Mouse (Mus musculus) hindbrain, embryonic 10.5 days (tissue): ENCODE measurements around the gene Prr5. TPM values are rescaled to one million over a fixed set of nuclear protein-coding genes. Genes with fewer than 3 reads are reported as not detected.

Source experiments
- DNase-seq: peaks from one replicate; pipeline ENCODE4 v3.0.0-alpha.2; 2017; ENCODE audit warnings: low spot score
- H3K27ac ChIP-seq: fragments of 300-500 bp; sonication (generic); 2 replicates; pipeline ENCODE4 v1.5.1; 2016; ENCODE audit warnings: mild to moderate bottlenecking, moderate library complexity
- H3K27me3 ChIP-seq: fragments of 300-500 bp; sonication (generic); 2 replicates; pipeline ENCODE4 v1.6.1; 2016; ENCODE audit warnings: mild to moderate bottlenecking; ENCODE audit not compliant: poor library complexity, insufficient read depth, severe bottlenecking
- H3K36me3 ChIP-seq: fragments of 300-500 bp; sonication (generic); 2 replicates; pipeline ENCODE4 v1.6.1; 2016; ENCODE audit warnings: mild to moderate bottlenecking, moderate library complexity
- H3K4me1 ChIP-seq: fragments of 300-500 bp; sonication (generic); replicated peaks from 2 replicates; pipeline ENCODE4 v1.6.1; 2016; ENCODE audit warnings: mild to moderate bottlenecking
- H3K4me3 ChIP-seq: fragments of 300-500 bp; sonication (generic); 2 replicates; pipeline ENCODE4 v1.5.1; 2016; ENCODE audit warnings: mild to moderate bottlenecking, moderate library complexity
- H3K9me3 ChIP-seq: fragments of 300-500 bp; sonication (generic); 2 replicates; pipeline ENCODE4 v1.6.1; 2016; ENCODE audit warnings: mild to moderate bottlenecking, moderate library complexity
- WGBS: fragments of 180-500 bp; shearing (Covaris S2); methylation state at CpG from one replicate; pipeline ENCODE4 v1.1.7; 2016; 5-methylcytosine and 5-hydroxymethylcytosine counted together
- polyA plus RNA-seq: library from polyadenylated mRNA; unstranded; fragments of >200 nt; fragmentation: Nextera tagmentation; extraction: Ambion mirVana; gene quantifications from 2 replicates; pipeline ENCODE4 v1.2.1, GENCODE M21; 2016

Gene Prr5
- polyA plus RNA-seq, 1 experiment from 2014 or later, result 17.9 TPM

DNA sequence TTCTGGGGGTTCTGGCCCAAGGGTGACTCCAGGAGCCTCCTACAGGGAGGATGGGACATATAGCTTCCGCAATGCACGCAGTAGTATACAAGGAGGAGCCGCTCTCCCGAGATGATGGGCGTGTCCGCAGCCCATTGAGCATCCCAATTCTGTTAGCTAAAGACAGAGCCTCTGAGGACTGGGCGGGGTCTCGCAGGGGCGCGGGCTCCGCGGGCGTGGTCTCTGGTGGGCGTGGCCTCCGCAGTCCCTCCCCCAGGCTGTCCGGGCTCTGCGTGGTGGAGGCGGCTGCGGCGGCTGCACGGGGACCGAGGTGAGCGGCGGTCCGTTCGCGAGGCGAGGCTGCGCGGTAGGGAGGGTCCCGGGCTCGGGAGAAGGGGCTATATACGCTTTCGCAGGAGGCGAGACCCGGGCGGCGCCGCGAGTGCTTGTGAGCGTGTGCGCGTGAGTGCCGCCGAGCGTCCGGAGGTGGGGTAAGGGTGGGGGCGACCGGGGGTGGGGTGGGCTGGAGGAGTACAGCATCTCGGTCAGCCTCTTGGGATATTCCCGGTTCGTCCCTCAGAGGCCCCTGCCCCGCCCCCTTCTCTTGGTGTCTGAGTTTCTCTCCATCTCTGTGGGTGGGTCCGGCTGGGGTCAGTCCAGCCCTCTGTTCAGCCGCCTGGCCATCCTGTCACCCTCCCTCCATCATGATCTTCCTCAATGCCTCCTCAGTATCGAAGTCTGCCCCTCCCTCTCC is 6.3 kb upstream of the Prr5 start:
- Histone ChIP-seq H3K36me3 (no peaks in the 10 kb centered on the region), H3K4me3 (peak overlapping the region; percentile 66), H3K9me3 (no peaks in the 10 kb centered on the region), H3K27me3 (peaks cover 58% of the 10 kb centered on the region), H3K4me1 (peaks cover 39% of the 10 kb centered on the region), H3K27ac (peak overlapping the region; percentile 80)
- peak; percentile 88 for DNase-seq
- under 1% methylated on average over 56 of the region's 56 CpGs for WGBS

GRCm38 (mm10) chr15:84663685-84664060 is 5.7 kb upstream of the Prr5 start:
- Histone ChIP-seq H3K27me3 (peaks cover 54% of the 10 kb centered on the region), H3K36me3 (no peaks in the 10 kb centered on the region), H3K9me3 (no peaks in the 10 kb centered on the region), H3K4me3 (peak overlapping the region; percentile 66), H3K27ac (peak overlapping the region; percentile 80), H3K4me1 (peaks cover 33% of the 10 kb centered on the region)
- no peak for DNase-seq
- WGBS, result 52% methylated on average over 10 of the region's 10 CpGs

DNA sequence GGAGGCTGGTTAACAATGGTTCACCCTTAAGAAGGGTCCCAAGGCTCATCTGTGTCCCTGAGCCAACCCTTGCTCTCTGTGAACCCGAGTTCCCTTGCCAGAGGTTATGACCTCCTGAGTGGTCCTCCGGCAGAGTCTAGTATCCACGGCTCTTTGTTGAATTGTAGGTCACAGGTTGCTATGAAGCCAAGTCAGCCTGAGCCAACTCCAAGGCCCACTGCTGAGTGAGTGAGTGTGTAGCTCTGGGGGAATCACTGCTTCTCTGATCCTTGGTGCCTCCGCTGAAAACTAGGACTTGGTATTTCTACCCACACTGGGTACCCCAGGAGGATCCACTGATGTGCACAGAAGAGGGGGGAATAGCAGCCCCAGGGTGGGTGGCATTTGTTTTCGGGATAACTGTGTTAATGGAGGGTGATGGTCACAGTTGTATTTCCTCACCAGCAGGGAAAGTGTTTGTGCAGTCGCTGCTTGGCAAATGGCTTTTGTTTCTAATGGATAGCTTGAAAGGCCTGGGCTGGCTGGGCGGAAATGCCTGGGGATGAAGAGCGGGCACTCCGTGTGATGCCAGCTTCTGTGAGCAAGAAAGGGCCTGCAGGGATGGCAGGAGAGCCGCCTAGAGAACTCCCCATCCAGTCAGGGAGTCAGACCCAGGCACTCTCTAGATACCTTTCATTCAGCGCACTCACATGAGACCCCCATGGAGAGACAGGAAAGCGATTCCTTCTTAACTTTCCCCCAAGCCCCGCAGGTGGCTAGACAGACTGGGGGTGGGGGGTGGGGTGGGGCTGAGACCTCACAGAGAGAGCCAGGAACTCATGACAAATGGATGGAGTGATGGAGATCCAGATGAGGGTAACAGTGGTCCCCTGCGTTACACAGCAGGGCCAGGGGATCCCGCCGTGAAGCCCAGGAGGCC is 4.6 kb upstream of the Prr5 start:
- no peak for DNase-seq
- Histone ChIP-seq H3K27me3 (peaks cover 51% of the 10 kb centered on the region), H3K36me3 (no peaks in the 10 kb centered on the region), H3K9me3 (no peaks in the 10 kb centered on the region), H3K27ac (0 out of 2 replicates have a peak overlapping the region, but pooled peaks have one; percentile 5), H3K4me1 (peaks cover 37% of the 10 kb centered on the region), H3K4me3 (peak overlapping the region; percentile 4; the same call in 1 of the 2 replicates)
- WGBS, result 16% methylated on average over 16 of the region's 16 CpGs

DNA sequence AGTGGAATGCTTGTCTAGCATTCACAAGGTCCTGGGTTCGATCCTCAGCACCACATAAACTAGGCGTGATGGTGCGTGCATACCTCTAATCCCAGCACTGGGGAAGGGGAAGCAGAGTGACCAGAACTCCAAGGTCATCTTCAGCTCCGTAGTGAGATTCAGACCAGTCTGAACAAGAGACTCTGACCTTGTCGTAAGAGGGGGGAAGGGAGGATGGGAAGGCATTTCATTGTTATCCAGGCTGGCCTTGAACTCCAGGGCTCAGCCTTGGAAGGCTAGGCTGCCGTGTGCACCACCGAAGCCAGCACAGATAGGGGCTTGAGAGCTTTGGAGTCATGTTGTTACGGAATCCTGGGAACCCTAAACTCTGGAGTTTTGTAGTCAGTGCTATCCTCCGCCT is 3.8 kb upstream of the Prr5 start:
- DNase-seq, result no peak
- no peak overlapping the region for H3K27ac ChIP-seq
- H3K27me3 ChIP-seq, result peaks cover 51% of the 10 kb centered on the region
- H3K36me3 ChIP-seq, result no peaks in the 10 kb centered on the region
- no peak overlapping the region for H3K4me3 ChIP-seq
- H3K9me3 ChIP-seq, result no peaks in the 10 kb centered on the region
- 52% methylated on average over 9 of the region's 9 CpGs for WGBS
- peaks cover 37% of the 10 kb centered on the region for H3K4me1 ChIP-seq

- peaks cover 37% of the 10 kb centered on the region for H3K4me1 ChIP-seq
- WGBS, result 73% methylated on average over 4 of the region's 4 CpGs
- H3K9me3 ChIP-seq, result no peaks in the 10 kb centered on the region
- no peak overlapping the region for H3K4me3 ChIP-seq
- DNase-seq, result no peak
- H3K27ac ChIP-seq, result no peak overlapping the region
- H3K27me3 ChIP-seq, result peaks cover 51% of the 10 kb centered on the region
- no peaks in the 10 kb centered on the region for H3K36me3 ChIP-seq
These were observed 3.4 kb upstream of the Prr5 start for GRCm38 (mm10) chr15:84666065-84666464.

DNA sequence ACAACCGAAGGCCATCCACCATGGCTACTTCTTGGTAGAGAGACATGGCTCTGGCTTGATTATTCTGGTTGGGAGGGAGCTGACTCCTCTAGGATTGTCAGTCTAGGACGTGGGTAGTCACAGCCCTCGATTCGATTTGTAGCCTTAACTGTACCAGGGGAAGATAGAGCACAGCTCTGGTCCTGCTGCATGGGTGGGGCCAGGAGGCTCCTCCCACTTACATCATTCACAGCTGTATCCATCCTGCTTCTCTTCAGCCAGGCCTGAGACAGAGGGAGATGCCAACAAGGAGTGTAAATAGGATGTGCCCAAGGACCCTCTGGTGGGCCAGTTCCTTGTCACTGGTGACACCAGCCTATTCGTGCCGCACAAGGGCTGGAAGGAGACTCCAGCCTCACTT is 1.8 kb upstream of the Prr5 start:
- Histone ChIP-seq H3K36me3 (no peaks in the 10 kb centered on the region), H3K27ac (no peak overlapping the region), H3K27me3 (peaks cover 40% of the 10 kb centered on the region), H3K4me3 (no peak overlapping the region), H3K9me3 (no peaks in the 10 kb centered on the region), H3K4me1 (peaks cover 46% of the 10 kb centered on the region)
- DNase-seq, result no peak
- 84% methylated on average over 6 of the region's 6 CpGs for WGBS

GRCm38 (mm10) chr15:84669771-84670656 is 594 bp downstream of the Prr5 start:
- WGBS, result 85% methylated on average over 23 of the region's 23 CpGs
- Histone ChIP-seq H3K27me3 (peaks cover 23% of the 10 kb centered on the region), H3K9me3 (no peaks in the 10 kb centered on the region), H3K4me1 (peaks cover 30% of the 10 kb centered on the region), H3K27ac (no peak overlapping the region), H3K36me3 (no peaks in the 10 kb centered on the region), H3K4me3 (no peak overlapping the region)
- no peak for DNase-seq

GRCm38 (mm10) chr15:84670657-84671055 is 1.2 kb downstream of the Prr5 start:
- Histone ChIP-seq H3K36me3 (no peaks in the 10 kb centered on the region), H3K4me1 (peaks cover 31% of the 10 kb centered on the region), H3K27me3 (peaks cover 16% of the 10 kb centered on the region), H3K9me3 (no peaks in the 10 kb centered on the region), H3K27ac (no peak overlapping the region), H3K4me3 (no peak overlapping the region)
- no peak for DNase-seq
- WGBS, result 77% methylated on average over 4 of the region's 4 CpGs

DNA sequence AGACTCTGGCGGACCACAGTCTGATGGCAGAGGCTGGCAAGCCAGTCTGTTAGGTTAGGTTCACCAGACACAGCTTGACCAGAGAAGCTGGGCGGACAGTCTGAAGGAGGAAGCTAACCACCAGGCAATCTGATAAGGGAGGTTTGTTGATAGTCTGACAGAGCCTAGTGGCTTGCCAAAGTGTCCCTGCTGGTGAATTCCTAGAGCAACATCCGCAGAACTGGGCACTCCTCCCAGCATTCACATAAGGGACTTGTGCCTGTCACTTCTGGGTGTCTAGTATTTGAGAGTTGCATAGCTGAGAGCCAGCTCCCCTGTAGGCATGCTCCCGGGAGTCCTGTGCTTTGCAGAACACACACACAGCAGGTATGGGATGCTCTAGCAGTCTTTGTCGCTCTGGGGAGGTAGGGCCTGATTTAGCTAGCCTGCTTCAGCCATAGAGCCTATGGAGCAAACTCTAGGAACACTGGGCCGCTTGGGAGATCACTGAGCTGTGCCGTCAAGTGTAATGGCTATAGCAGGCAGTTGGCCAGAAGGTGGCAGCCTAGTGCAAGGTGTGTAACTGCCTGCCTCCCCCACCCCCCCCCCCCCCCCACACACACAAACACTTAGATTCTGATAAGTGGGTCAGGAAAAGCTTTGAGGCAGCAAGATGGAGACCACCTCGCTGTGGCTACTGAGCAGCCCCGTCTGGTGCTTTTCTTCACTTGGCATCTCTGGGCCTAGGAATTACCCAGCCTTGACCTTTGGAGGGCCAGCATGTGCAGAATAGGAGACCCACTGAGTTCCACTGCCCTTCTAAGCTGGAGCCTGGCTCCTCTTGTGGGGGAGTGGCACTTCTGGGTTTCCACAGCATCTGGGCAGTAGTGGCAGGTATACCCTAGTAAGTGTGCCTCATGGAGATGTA is 2.2 kb downstream of the Prr5 start:
- Histone ChIP-seq H3K4me3 (no peak overlapping the region), H3K4me1 (peaks cover 39% of the 10 kb centered on the region), H3K36me3 (no peaks in the 10 kb centered on the region), H3K9me3 (no peaks in the 10 kb centered on the region), H3K27ac (peak overlapping the region; percentile 13; the same call in 1 of the 2 replicates), H3K27me3 (peaks cover 6% of the 10 kb centered on the region)
- WGBS, result 53% methylated on average over 9 of the region's 9 CpGs
- no peak for DNase-seq

GRCm38 (mm10) chr15:84672308-84672615 is 2.8 kb downstream of the Prr5 start:
- no peaks in the 10 kb centered on the region for H3K9me3 ChIP-seq
- no peak overlapping the region for H3K27ac ChIP-seq
- H3K27me3 ChIP-seq, result 0 out of 2 replicates have a peak, but pooled peaks cover 1% of the 10 kb centered on the region
- no peak overlapping the region for H3K4me3 ChIP-seq
- no peak for DNase-seq
- WGBS, result 82% methylated on average over 4 of the region's 4 CpGs
- no peaks in the 10 kb centered on the region for H3K36me3 ChIP-seq
- H3K4me1 ChIP-seq, result peaks cover 39% of the 10 kb centered on the region

DNA sequence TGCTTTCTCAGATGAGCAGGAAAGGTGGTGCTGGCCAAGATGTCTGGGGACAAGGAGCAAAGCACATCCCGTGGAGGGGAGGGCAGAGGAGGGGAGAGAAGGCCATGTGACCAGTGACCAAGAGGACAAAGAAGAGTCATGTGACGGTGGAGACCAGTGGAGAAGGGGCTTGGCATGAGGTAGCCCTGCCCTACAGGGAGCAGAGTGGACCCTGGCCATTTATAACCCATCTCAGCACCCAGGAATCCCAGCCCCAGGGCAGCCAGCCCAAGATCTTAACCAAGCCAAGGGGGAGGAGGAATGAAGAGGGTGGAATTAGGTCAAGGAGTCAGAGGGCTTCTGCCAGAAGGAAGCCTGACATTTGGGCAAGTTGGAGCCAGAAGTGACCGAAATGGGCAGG is 3.2 kb downstream of the Prr5 start:
- no peak overlapping the region for H3K27ac ChIP-seq
- no peak for DNase-seq
- WGBS, result 69% methylated on average over 3 of the region's 3 CpGs
- H3K4me1 ChIP-seq, result peaks cover 40% of the 10 kb centered on the region
- no peaks in the 10 kb centered on the region for H3K27me3 ChIP-seq
- no peak overlapping the region for H3K4me3 ChIP-seq
- H3K36me3 ChIP-seq, result no peaks in the 10 kb centered on the region
- H3K9me3 ChIP-seq, result no peaks in the 10 kb centered on the region
